Comparison of ENCODE assay signal across 8 mouse cellular contexts in the genomic region with DNA sequence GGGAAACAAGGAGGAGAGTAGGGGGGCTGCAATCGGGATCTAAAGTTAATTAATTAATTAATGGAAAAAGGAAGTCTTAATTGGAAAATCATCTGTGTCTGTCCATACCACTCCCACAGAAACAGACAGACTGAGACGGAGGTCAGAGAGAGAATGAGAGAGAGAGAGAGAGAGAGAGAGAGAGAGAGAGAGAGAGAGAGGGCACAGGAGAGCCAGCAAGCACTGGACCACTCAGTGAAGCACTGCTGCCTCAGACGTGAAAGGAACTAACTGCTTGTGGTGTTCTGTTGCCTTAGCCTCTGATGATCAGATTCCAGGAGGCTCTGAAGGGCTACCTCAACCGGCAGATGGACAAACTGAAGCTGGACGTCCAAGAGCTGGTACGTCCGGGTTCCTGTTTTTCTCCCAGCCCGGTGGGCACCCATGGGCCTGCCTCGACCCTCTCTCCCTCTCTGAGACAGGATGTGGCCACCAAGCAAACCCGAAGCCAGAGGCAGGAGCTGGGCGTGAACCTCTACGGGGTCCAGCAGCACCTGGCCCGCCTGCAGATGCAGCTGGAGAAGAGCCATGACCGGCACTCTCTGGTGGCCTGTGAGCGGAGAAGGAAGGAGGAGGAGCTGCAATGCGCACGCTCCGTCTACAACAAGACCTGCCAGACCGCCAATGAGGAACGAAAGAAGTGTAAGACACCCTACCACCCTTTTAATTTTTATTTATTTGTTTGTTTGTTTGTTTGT. TPM values are rescaled to one million over a fixed set of nuclear protein-coding genes. Genes with fewer than 3 reads are reported as not detected.
DNase-seq lines count a peak whose midpoint lies in the region; ATAC-seq and TF ChIP-seq lines count a peak whose summit lies in the region.

No protein-coding gene starts in this region.

- no peak for TF ChIP-seq EP300 in heart, postnatal 0 days (IDR thresholded peaks at IDR 0.05; ENCODE audit: low read depth)

- H3K36me3 ChIP-seq in heart, postnatal 0 days (replicated peaks; ENCODE audit: control insufficient read depth, insufficient read depth, low read length): no peaks in the 10 kb centered on the region
- no peaks in the 10 kb centered on the region for H3K36me3 ChIP-seq in limb, embryonic 15.5 days
- no peaks in the 10 kb centered on the region for H3K36me3 ChIP-seq in midbrain, postnatal 0 days (ENCODE audit: insufficient read depth, low read length)

- peak overlapping the region; percentile 66 for H3K4me3 ChIP-seq in bone marrow macrophage, adult 2 months (ENCODE audit: insufficient read depth, low read length)
- H3K4me3 ChIP-seq in heart, postnatal 0 days (ENCODE audit: low read depth, low read length): peak overlapping the region; percentile 35
- H3K4me3 ChIP-seq in limb, embryonic 15.5 days: peak overlapping the region; percentile 31
- H3K4me3 ChIP-seq in midbrain, postnatal 0 days (ENCODE audit: low read depth, low read length): no peak overlapping the region

- peak overlapping the region; percentile 63 for H3K4me2 ChIP-seq in heart, postnatal 0 days (ENCODE audit: low read depth, low read length)
- peak overlapping the region; percentile 55 for H3K4me2 ChIP-seq in limb, embryonic 15.5 days
- H3K4me2 ChIP-seq in midbrain, postnatal 0 days (ENCODE audit: low read depth, low read length, poor library complexity, severe bottlenecking): peak overlapping the region; percentile 42

- WGBS in heart, postnatal 0 days: 21% methylated on average over 20 of the region's 20 CpGs
- 27% methylated on average over 20 of the region's 20 CpGs for WGBS in limb, embryonic 15.5 days
- 48% methylated on average over 20 of the region's 20 CpGs for WGBS in midbrain, postnatal 0 days

- 0 out of 2 replicates have a peak overlapping the region, but pooled peaks have one; percentile 1 for H3K9ac ChIP-seq in heart, postnatal 0 days (replicated peaks; ENCODE audit: low read depth, low read length)
- H3K9ac ChIP-seq in limb, embryonic 15.5 days: no peak overlapping the region; the same call in 1 of the 2 replicates
- no peak overlapping the region for H3K9ac ChIP-seq in midbrain, postnatal 0 days (replicated peaks; ENCODE audit: low read length, poor library complexity, severe bottlenecking)

- no peaks in the 10 kb centered on the region for H3K27me3 ChIP-seq in heart, postnatal 0 days (ENCODE audit: control insufficient read depth, insufficient read depth, low read length)
- no peaks in the 10 kb centered on the region for H3K27me3 ChIP-seq in limb, embryonic 15.5 days
- no peaks in the 10 kb centered on the region for H3K27me3 ChIP-seq in midbrain, postnatal 0 days (ENCODE audit: insufficient read depth, low read length)

- peak; percentile 59 for ATAC-seq in heart, postnatal 0 days (ENCODE audit: insufficient read depth, low read depth)
- ATAC-seq in limb, embryonic 15.5 days (ENCODE audit: insufficient number of reproducible peaks, low FRiP score, low TSS enrichment, low read depth): no peak
- no peak for ATAC-seq in midbrain, postnatal 0 days (ENCODE audit: low FRiP score)

- no peaks in the 10 kb centered on the region for H3K9me3 ChIP-seq in heart, postnatal 0 days (replicated peaks; ENCODE audit: control insufficient read depth, low read length)
- no peaks in the 10 kb centered on the region for H3K9me3 ChIP-seq in limb, embryonic 15.5 days
- H3K9me3 ChIP-seq in midbrain, postnatal 0 days (ENCODE audit: low read length): no peaks in the 10 kb centered on the region

- DNase-seq in embryo, embryonic 10 days (ENCODE audit: low spot score): peak; percentile 59
- no peak for DNase-seq in embryo, embryonic 9.5 days (ENCODE audit: extremely low spot score)
- DNase-seq in heart, postnatal 0 days (ENCODE audit: low spot score): peak; percentile 30
- DNase-seq in midbrain, postnatal 0 days (ENCODE audit: low spot score): peak; percentile 27
- DNase-seq in Muller cell, postnatal 12 days (ENCODE audit: inconsistent ontology term): no peak
- DNase-seq in layer of hippocampus, postnatal 36 days: no peak

- peaks cover 5% of the 10 kb centered on the region for H3K4me1 ChIP-seq in bone marrow macrophage, adult 2 months (ENCODE audit: control insufficient read depth, insufficient read depth, low read length)
- H3K4me1 ChIP-seq in heart, postnatal 0 days (ENCODE audit: control insufficient read depth, insufficient read depth): no peaks in the 10 kb centered on the region
- peaks cover 10% of the 10 kb centered on the region for H3K4me1 ChIP-seq in limb, embryonic 15.5 days
- no peaks in the 10 kb centered on the region for H3K4me1 ChIP-seq in midbrain, postnatal 0 days (ENCODE audit: insufficient read depth, low read length)

- TF ChIP-seq CTCF in bone marrow macrophage, adult 2 months (IDR thresholded peaks at IDR 0.05; ENCODE audit: low read depth, low read length): no peak
- TF ChIP-seq CTCF in heart, postnatal 0 days (IDR thresholded peaks at IDR 0.05; ENCODE audit: low read depth): no peak
- no peak for TF ChIP-seq CTCF in midbrain, postnatal 0 days (IDR thresholded peaks at IDR 0.05)

- 0 out of 2 replicates have a peak, but pooled peaks have one; percentile 54 for TF ChIP-seq POLR2A in bone marrow macrophage, adult 2 months (IDR thresholded peaks at IDR 0.05; ENCODE audit: borderline replicate concordance, low read depth, low read length)

- H3K27ac ChIP-seq in bone marrow macrophage, adult 2 months (ENCODE audit: insufficient read depth, low read depth, low read length): peak overlapping the region; percentile 68
- H3K27ac ChIP-seq in heart, postnatal 0 days (ENCODE audit: low read depth): no peak overlapping the region
- no peak overlapping the region for H3K27ac ChIP-seq in limb, embryonic 15.5 days
- no peak overlapping the region for H3K27ac ChIP-seq in midbrain, postnatal 0 days (ENCODE audit: low read depth, low read length)

RNA-seq across cellular contexts. Expression of a gene that starts 9.4 kb away (rescaled TPM):
- polyA plus RNA-seq in bone marrow macrophage, adult 2 months (2012; ENCODE audit: insufficient read depth, insufficient read length, missing spikeins): 0.68 and 0.72 TPM in 2 replicates
- 0.39 TPM in 1 of 2 replicates, not detected in the other for total RNA-seq in heart, postnatal 0 days (2014; rRNA removed; ENCODE audit: low replicate concordance)
- 0.62 and 0.68 TPM in 2 replicates for polyA plus RNA-seq in heart, postnatal 0 days (2015; fragmentation: Nextera tagmentation; extraction: Ambion mirVana)
- 1.9 and 2.2 TPM in 2 replicates for polyA plus RNA-seq in limb, embryonic 15.5 days (2015; fragmentation: Nextera tagmentation; extraction: Ambion mirVana)
- total RNA-seq in midbrain, postnatal 0 days (2014; rRNA removed): 13.3 and 22.7 TPM in 2 replicates
- 10.3 and 13.3 TPM in 2 replicates for polyA plus RNA-seq in midbrain, postnatal 0 days (2015; fragmentation: Nextera tagmentation; extraction: Ambion mirVana)
- 1 to 10 TPM; 1.6 to 2.3 TPM for total RNA-seq in layer of hippocampus, postnatal 36 days (2021)

RNA-seq across cellular contexts. Expression of a gene that starts 9.4 kb away (rescaled TPM):
- 5.2 and 5.8 TPM in 2 replicates for polyA plus RNA-seq in bone marrow macrophage, adult 2 months (2012; ENCODE audit: insufficient read depth, insufficient read length, missing spikeins)
- 46.4 and 50.8 TPM in 2 replicates for total RNA-seq in heart, postnatal 0 days (2014; rRNA removed; ENCODE audit: low replicate concordance)
- 12.4 and 12.9 TPM in 2 replicates for polyA plus RNA-seq in heart, postnatal 0 days (2015; fragmentation: Nextera tagmentation; extraction: Ambion mirVana)
- 17.4 and 18.3 TPM in 2 replicates for polyA plus RNA-seq in limb, embryonic 15.5 days (2015; fragmentation: Nextera tagmentation; extraction: Ambion mirVana)
- total RNA-seq in midbrain, postnatal 0 days (2014; rRNA removed): 152 and 156 TPM in 2 replicates
- 43.1 and 43.5 TPM in 2 replicates for polyA plus RNA-seq in midbrain, postnatal 0 days (2015; fragmentation: Nextera tagmentation; extraction: Ambion mirVana)
- 10 to 100 TPM; 47.9 to 50.9 TPM for total RNA-seq in layer of hippocampus, postnatal 36 days (2021)

RNA-seq across cellular contexts. Expression of a gene that starts 30.0 kb away (rescaled TPM):
- 58.3 and 65.2 TPM in 2 replicates for polyA plus RNA-seq in bone marrow macrophage, adult 2 months (2012; ENCODE audit: insufficient read depth, insufficient read length, missing spikeins)
- 91.1 and 158 TPM in 2 replicates for total RNA-seq in heart, postnatal 0 days (2014; rRNA removed; ENCODE audit: low replicate concordance)
- 51.8 and 56.3 TPM in 2 replicates for polyA plus RNA-seq in heart, postnatal 0 days (2015; fragmentation: Nextera tagmentation; extraction: Ambion mirVana)
- polyA plus RNA-seq in limb, embryonic 15.5 days (2015; fragmentation: Nextera tagmentation; extraction: Ambion mirVana): 82.0 and 90.8 TPM in 2 replicates
- 186 and 222 TPM in 2 replicates for total RNA-seq in midbrain, postnatal 0 days (2014; rRNA removed)
- 154 and 158 TPM in 2 replicates for polyA plus RNA-seq in midbrain, postnatal 0 days (2015; fragmentation: Nextera tagmentation; extraction: Ambion mirVana)
- 100 to 1,000 TPM; 294 to 299 TPM for total RNA-seq in layer of hippocampus, postnatal 36 days (2021)

Comparison
In these comparisons a context has a peak if more than half of its experiments do, and no peak if none do; other contexts are left out.
1. DNase-seq: peak in embryo, embryonic 10 days (single experiment), heart, postnatal 0 days (single experiment) and midbrain, postnatal 0 days (single experiment); none in embryo, embryonic 9.5 days (single experiment), Muller cell, postnatal 12 days (single experiment) and layer of hippocampus, postnatal 36 days (0 of 2).
2. Peak in every context shown above with its lines, with median percentiles within 50 percentile points of each other: H3K4me2 ChIP-seq.